Mouse (Mus musculus): ENCODE results near the gene Msrb2.
A peak's percentile ranks its signal among the peaks of the same experiment; 100 is the strongest.

Msrb2 gene

DNA sequence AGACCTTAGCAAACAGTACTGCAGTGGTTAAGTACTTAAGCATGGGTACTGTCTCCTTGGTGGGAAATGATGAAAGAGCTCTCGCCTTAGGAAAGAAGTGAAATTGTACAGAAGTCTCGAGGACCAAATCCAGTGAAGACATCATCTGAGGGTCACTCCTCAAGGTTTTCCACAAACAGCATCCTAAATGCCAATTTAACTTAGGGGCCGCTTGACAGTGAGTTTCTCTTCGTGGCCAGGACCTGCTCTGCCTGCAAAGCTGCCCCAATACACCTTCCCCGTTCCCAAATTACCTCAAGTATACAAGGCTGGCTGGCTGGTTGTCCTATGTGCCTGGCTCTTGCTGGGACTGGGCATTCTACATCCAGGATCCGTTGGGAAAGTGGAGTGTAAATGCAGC is 44.8 kb downstream of the Msrb2 start:
- DNase-seq (ENCODE audit: low read depth, low spot score): no peak
- H3K36me3 ChIP-seq (ENCODE audit: control insufficient read depth, insufficient read depth, low read length, poor library complexity, severe bottlenecking): no peaks in the 10 kb centered on the region
- no peaks in the 10 kb centered on the region; the same call in 1 of the 2 replicates for H3K27me3 ChIP-seq (ENCODE audit: control insufficient read depth, insufficient read depth, low read length, poor library complexity, severe bottlenecking)

DNA sequence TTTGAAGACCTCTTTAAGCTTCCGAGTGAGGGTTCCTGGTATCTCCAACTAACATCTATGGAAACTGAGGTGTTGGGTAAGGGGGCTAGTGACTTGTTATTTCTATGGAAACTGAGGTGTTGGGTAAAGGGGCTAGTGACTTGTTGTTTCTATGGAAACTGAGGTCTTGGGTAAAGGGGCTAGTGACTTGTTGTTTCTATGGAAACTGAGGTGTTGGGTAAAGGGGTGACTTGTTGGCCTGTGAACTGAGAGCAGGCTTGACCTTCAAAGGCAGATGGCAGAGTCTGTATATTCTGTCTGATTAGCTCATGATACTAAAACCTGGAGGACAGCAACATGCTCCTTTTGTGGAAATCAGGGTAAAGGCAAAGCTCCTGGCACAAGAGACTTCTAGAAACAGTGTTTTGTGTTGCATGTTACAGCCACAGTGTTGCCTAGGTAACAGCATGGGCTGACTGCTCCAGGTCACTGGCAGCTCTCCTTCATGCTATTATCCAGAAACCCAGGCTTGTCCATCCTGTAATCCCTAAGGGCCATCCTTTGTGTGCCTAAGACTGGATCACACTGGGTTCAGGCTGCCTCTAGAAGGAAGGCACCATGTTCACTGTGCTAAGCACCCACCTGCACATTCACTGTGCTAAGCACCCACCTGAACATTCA is 48.6 kb downstream of the Msrb2 start:
- H3K36me3 ChIP-seq (ENCODE audit: control insufficient read depth, insufficient read depth, low read length, poor library complexity, severe bottlenecking): no peaks in the 10 kb centered on the region
- H3K27me3 ChIP-seq (ENCODE audit: control insufficient read depth, insufficient read depth, low read length, poor library complexity, severe bottlenecking): no peaks in the 10 kb centered on the region; the same call in 1 of the 2 replicates
- no peak for DNase-seq (ENCODE audit: low read depth, low spot score)

DNA sequence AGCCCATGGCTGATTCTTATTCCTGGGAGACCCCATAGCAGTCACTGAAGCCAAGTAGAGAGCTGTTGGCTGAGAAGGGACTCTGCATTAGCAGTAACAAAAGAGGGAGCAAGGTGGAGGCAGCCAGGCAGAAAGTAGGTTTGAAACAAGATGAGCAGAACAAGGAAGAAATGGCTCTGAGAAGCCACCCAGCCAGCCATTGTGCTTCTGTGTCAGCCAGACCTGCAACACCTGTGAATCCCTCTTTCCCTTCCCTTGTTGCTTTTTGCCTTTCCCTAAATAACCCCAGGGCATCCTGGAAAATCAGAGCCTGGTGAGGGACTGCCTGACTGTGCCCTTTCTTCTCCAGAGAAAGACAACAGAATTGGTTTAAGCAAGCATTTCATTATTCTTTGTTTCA is 51.0 kb downstream of the Msrb2 start:
- DNase-seq (ENCODE audit: low read depth, low spot score): no peak
- H3K36me3 ChIP-seq (ENCODE audit: control insufficient read depth, insufficient read depth, low read length, poor library complexity, severe bottlenecking): no peaks in the 10 kb centered on the region
- H3K27me3 ChIP-seq (ENCODE audit: control insufficient read depth, insufficient read depth, low read length, poor library complexity, severe bottlenecking): no peaks in the 10 kb centered on the region; the same call in 1 of the 2 replicates

DNA sequence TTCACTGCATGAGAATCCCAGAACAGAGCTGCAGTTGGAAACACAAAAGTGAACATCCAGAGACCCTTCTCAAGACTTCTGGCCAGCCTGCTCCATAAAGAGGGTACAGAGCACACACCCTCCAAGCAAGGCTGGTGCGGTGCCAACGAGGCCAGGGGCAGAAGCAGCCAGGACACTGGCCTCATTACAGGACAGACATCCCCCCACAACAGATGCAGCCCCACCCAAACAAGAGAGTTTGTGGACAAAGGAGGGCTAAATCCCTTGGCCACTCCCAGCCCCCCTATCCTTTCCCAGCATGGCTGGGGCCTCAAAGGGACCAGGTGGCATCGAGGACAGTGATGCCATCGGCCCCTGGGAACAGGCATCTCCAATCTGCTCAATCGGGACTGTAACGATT is 51.8 kb downstream of the Msrb2 start:
- Histone ChIP-seq H3K27me3 (ENCODE audit: control insufficient read depth, insufficient read depth, low read length, poor library complexity, severe bottlenecking) (no peaks in the 10 kb centered on the region; the same call in 1 of the 2 replicates), H3K36me3 (ENCODE audit: control insufficient read depth, insufficient read depth, low read length, poor library complexity, severe bottlenecking) (no peaks in the 10 kb centered on the region)
- no peak for DNase-seq (ENCODE audit: low read depth, low spot score)

DNA sequence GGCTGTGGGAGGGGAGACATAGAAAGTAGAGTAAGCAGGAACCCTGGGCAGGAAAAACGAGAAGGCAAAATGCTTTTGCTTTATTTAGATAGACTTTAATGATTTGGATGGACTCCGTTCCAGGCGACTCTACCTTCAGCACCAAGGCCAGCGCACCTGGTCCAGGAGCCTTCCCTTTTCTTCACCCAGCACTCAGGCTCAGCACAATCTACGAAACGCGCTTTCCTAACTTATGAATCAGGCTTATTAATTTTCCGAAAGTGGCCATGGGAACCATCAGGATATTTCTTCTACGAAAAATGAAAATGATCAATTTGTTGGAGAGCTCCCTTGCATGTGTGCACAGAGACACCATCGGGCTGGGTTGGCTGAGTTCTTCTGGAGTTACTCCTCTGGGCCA is 57.8 kb downstream of the Msrb2 start:
- peak; percentile 50 for DNase-seq (ENCODE audit: low read depth, low spot score)
- Histone ChIP-seq H3K36me3 (ENCODE audit: control insufficient read depth, insufficient read depth, low read length, poor library complexity, severe bottlenecking) (no peaks in the 10 kb centered on the region), H3K27me3 (ENCODE audit: control insufficient read depth, insufficient read depth, low read length, poor library complexity, severe bottlenecking) (no peaks in the 10 kb centered on the region)

DNA sequence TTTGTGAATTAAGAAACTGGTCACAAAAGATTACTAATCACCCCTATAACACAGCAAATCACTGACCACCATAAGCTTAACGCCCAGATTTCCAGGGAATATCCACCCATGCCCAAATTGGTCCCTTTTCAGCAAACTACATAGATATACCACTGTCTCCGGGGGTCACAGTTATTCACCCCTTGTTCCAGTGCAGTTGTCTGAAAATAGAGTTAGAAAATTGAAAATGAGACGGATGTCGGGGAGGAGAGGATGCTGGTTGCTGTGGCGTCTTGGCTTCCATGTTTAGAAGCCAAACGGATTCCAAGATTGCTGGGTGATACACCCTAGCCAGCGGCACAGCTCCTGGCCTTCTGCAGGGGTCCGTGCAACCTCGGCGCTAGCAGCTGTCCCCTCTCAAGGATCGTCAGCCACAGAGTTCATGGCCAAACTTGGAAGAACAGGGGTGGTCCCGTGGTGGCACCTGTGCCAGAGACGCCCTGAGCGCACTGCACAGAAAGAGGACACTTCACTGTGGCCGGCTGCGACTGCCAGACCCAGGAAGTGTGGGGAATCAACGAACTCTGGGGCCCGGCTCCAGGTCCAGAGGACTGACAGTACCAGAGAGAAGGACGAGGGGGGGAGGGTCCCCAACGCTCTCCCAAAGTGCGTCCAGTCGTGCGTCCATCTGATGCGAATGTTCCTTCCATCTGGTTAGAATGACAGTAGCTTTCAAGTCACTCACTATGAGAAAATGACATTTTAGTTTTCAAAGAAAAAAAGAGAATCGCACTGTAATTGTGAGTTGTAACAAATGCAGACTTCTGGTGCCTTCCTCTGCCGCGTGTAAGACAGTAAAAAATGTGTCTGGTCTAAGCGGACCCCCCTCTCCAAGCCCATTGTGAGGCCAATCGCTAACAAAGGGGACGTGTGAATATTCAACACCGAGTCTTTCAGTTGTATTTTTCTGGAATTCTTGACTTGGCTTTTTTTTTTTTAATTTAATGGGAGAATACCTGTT is 58.8 kb downstream of the Msrb2 start:
- no peak for DNase-seq (ENCODE audit: low read depth, low spot score)
- no peaks in the 10 kb centered on the region for H3K36me3 ChIP-seq (ENCODE audit: control insufficient read depth, insufficient read depth, low read length, poor library complexity, severe bottlenecking)
- no peaks in the 10 kb centered on the region for H3K27me3 ChIP-seq (ENCODE audit: control insufficient read depth, insufficient read depth, low read length, poor library complexity, severe bottlenecking)

DNA sequence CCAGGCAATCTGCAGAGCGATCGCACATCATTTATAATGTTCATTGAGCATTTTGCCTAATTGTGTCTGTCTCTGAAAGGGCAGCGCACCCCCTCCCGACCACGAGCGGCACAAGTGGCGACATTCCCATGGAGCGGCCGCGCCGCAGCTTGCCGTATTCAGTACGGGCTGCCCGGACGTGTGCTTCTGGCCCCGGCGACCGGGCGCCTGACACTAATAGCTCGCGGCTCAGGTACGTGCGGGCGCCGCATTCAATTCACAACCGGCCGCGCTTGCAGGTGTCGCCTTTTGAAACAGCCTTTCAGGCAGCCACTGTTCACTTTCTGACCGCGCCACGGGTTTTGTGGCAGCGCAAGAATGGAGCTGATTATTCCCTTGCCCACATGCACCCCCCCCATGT is 59.5 kb downstream of the Msrb2 start:
- DNase-seq (ENCODE audit: low read depth, low spot score): no peak
- H3K36me3 ChIP-seq (ENCODE audit: control insufficient read depth, insufficient read depth, low read length, poor library complexity, severe bottlenecking): no peaks in the 10 kb centered on the region
- no peaks in the 10 kb centered on the region for H3K27me3 ChIP-seq (ENCODE audit: control insufficient read depth, insufficient read depth, low read length, poor library complexity, severe bottlenecking)

DNA sequence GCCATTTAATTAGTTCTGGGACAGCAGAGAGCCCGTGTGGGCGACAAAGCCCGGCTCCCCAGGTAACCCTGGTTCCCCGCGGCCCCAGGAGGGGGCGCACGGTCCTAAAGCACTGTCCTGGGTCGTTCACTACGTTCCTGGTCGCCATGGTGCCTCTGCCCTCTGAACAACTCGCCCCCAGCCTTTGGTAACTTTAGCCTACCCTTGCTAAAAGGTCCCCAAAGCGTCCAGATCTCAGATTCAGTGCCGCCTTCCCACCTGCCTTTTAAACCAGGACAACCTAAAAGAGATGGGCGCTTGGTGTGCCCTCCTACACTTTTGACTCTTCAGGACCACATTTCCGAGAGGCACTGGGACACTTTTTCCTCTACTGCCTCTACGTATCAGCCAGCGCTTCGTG is 59.9 kb downstream of the Msrb2 start:
- no peaks in the 10 kb centered on the region for H3K27me3 ChIP-seq (ENCODE audit: control insufficient read depth, insufficient read depth, low read length, poor library complexity, severe bottlenecking)
- no peaks in the 10 kb centered on the region for H3K36me3 ChIP-seq (ENCODE audit: control insufficient read depth, insufficient read depth, low read length, poor library complexity, severe bottlenecking)
- DNase-seq (ENCODE audit: low read depth, low spot score): peak; percentile 26

DNA sequence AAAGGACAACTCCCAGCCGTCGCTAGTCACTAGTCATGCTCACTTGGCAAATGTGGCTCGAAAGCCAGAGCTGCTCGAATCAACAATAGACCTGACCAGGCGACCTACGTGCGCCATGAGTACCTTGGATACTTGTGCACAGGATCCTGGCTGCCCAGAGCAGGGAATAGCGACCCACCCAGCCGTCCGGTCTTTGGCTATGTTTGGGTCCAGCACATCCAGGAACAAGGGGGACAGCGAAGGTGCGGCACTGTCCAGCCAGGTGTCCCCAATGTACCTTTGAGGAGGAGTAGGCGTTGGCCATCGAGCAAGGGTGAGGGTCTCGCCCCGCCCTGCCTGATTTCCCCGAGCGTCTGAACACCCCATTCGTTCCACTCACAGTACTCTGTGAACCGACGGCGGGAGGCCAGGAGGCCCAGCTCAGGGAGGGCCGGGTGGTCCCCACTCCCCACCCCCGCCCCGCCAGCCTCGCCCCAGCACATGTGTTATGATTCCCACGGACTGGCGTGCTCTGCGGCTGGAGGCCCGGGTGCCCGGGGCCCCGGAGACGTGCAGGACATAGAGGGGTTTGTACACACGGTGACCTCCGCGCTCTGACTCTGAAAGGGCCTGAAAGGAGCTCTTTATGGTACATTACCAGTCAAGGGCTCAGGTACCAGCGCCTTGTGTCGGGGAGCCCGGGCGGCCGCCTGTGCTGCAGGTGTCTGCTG is 60.5 kb downstream of the Msrb2 start:
- no peaks in the 10 kb centered on the region for H3K27me3 ChIP-seq (ENCODE audit: control insufficient read depth, insufficient read depth, low read length, poor library complexity, severe bottlenecking)
- no peak for DNase-seq (ENCODE audit: low read depth, low spot score)
- no peaks in the 10 kb centered on the region for H3K36me3 ChIP-seq (ENCODE audit: control insufficient read depth, insufficient read depth, low read length, poor library complexity, severe bottlenecking)

DNA sequence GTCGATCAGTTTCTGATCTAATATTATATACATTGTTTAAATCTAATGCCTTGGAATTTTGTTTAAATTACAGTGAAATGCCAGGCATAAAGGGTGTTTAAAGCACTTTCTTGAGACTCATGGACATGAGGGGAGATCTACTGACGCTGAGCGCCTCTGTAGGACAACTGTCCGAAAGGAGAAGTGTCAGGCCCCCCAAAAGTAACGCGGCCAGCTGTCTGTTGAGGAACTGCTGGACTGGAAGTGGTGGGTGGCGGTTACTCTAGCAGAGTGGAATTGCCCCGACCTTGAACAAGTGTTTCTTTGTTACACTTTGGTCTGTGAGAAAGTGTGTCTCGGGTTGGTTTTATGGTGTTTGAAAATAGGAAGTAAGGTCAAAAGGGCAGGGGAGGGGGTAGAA is 73.1 kb downstream of the Msrb2 start:
- DNase-seq (ENCODE audit: low read depth, low spot score): no peak
- no peaks in the 10 kb centered on the region for H3K27me3 ChIP-seq (ENCODE audit: control insufficient read depth, insufficient read depth, low read length, poor library complexity, severe bottlenecking)
- no peaks in the 10 kb centered on the region for H3K36me3 ChIP-seq (ENCODE audit: control insufficient read depth, insufficient read depth, low read length, poor library complexity, severe bottlenecking)
